Mouse (Mus musculus) ES-CJ7 (cell line): ENCODE measurements around the gene Bmpr2.

ENCODE experiments used
- DNase-seq: peaks from one replicate; pipeline ENCODE4 v3.0.0; 2011; ENCODE audit warnings: low read depth, low spot score

The Bmpr2 gene

DNA sequence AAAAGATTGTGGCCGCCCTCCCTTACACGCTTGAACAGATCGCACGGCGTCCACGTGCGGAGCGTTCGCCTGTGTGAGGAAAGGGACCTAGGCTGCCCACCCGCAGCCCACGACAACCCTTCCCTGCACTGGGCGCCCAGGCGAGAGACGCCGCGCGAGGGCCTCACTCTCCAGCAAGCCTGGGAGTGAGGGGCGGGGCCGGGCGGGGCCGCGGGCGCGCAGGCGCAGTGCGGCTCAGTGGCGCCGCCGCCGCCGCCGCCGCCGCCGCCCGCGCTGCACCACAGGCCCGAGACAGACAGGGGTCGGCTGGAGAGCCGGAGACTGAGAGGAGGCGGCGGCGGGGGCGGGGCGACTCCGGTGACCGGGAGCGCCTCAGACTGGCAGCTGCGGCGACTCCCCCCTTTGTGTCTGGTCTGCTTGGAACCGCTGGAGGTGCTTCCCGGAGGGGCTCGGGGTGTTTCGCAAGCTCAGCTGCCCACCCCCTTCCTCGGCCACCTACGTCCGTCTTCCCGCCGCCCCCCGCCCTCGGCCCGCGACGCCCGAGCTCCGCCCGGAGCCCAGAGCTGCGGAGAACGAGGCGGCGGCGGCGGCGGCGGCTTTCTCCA is at the start of gene Bmpr2:
Gene Bmpr2, plus strand, starts transcription at position 237 of the 605 bp plus-strand sequence.
- peak; percentile 86 for DNase-seq

DNA sequence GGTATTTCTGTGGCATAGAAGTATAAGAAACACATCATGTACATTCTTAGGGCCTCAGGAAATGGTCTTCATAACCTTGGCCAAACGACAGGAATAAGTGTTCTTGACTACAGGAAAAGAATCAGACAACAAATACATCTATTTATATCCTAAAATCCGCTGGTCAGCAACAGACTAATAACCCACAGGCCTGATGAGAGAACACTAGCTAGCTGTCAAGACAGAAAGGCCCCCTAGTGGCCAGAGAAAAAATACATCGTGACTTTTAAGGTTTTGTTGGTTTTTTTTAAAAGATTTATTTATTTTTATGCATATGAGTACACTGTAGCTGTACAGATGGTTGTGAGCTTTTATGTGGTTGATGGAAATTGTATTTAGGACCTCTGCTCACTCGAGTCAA is 43.3 kb upstream of the Bmpr2 start:
- DNase-seq: peak; percentile 68

DNA sequence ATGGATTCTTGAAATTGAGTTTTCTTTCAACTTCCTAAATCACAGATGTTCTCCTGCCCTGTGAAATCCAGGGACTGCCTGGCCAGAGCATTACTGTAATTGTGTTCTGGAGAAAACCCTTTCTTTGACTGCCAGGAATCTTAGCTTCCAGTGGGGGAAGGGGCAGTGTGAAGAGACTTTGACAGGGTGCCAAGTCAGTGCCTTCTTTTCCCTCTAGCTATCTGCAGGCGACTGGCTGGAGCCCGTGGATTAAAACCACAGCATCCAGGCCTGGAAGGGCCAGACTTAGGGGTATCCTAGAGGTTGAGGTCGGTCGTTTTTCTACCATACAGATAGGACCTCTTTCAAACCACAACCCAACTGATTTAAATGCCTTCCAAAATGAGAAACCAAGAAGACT is 37.5 kb upstream of the Bmpr2 start:
- no peak for DNase-seq

DNA sequence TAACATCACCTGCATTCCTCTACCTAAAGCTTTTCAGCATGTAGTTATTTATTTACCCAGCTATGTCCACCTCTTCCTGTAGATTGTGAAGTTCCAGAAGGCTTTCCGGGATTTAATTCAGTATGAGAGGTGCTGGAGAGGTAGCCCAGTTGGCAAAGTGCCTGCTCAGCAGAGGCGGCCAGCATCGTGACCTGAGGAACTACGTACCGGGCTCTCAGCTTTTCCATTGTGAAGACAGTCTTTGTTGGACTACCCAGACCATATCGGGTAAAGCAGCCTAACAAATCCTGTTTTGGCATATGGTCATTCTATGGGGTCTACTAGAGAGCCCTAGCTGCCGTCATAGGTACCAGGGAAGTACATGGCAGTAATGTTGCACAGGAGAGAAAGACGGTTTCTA is 33.1 kb upstream of the Bmpr2 start:
- DNase-seq: no peak

DNA sequence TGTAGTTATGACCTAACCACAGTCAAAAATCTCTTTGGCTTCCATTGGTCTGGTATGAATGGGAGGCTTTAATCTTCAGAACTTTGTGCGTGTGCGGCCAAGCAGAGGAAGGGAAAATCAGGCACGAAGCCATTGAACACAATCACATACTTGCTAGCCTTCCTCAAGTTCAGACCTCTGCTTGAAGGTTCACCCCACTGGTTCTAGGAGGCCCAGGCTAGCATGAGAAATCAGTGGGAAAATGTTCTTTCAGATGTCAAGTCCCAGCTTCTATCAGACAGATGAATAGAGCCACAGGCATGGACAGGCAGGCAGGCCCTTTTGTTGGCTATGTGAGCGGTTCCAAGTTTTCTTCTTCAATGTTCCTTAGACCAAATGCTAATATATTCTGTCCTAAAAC is 32.5 kb upstream of the Bmpr2 start:
- no peak for DNase-seq

DNA sequence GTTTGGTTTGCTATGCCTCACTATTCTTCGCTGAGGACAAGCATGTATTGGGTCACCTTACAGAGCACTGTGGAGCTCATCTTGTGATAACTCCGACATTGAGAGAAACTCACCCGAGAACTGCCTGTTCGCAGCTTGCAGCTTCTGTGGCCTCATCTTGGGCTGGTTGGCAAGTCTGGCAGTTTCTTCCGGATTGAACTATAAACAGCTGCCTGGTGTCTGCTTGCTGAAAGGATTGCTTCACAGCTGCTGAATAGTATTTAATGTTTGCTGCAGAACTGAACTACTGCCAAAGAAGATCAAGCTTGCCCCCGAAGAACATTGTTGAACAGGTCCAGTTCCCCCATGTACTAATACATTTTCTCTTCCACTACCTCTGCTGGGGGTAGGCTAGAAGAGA is 29.1 kb upstream of the Bmpr2 start:
- no peak for DNase-seq

DNA sequence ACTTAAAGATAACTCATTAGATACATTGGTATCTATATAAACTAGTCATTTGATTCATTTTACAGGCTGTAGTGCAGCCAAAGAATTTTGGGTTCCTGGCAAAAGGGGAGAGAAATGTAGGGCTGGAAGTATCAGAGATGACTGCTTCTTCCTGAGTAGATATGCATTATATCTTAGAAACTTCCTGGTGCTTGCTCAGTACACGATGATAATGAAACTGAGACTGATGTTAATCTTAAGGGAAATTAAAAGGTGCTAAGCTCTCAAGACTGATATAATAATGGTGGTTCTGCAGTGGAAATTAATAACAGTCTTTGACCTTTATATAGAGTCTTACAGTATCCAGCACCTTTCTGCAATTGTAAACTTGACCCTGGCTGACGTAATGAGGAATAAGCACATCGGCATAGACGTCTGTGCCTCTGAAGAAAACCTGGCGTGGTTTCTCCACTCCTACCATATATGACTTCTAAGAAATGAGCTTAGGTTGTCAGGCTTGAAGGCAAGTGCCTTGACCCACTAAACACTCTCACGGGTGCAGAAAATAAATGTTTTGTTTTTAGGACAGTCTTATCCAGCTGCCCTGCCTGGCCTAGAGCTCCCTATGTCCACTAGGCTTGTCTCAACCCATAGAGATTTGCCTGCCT is 24.3 kb upstream of the Bmpr2 start:
- no peak for DNase-seq

DNA sequence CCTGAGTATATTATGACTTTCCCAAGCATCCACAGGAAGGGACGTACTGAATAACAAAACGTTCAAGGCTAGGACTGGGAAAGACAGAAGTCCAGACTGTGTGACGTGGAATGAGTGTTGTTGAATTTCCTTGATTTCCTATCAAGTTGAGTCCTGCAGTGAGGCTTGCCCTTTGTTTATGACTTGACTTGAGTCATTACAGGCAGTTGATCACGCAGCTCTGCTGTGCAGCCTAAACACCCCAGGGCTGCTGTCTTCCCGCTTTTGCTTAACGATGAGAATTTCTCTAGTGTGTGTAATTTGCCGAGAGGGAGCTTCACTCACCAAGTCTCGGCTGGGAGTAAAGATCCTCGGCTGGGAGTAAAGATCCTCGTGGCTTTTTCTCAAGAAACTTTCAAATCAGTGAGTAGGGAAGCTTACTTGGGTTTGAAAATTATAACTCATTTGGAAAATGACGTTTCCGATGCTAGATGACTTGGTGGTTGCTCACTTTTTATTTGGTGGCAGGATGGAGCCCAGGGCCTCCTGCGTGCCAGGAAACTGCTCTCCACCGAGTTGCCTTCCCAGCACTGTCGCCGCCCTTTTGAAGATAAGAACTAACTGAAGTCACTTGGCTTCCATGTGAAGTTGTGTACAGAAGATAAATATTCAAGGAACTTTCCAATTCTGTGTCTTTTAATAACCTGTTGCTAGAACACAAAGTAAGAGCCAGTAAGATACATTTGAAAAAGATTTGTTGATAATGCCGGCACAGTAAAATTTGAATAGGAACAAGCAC is 23.4 kb upstream of the Bmpr2 start:
- DNase-seq: no peak

DNA sequence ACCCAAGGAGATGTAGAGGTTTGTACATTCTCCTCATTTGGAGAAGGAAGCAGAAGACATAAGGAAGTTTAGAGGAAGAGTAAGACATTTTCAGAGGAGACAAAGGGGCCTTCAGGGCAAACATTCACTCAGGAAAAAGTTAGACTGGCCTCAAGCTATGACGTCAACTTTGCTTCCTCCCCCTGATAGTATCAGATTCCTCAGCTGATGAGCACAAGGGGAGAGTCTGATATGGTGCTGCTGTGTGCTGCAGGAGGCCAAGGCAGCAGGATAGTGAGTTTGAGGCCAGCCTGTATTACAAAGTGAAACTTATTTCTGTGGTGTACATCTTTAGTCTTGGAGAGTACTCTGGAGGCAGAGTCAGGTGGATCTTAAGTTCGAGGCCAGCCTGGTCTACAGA is 14.2 kb upstream of the Bmpr2 start:
- no peak for DNase-seq

DNA sequence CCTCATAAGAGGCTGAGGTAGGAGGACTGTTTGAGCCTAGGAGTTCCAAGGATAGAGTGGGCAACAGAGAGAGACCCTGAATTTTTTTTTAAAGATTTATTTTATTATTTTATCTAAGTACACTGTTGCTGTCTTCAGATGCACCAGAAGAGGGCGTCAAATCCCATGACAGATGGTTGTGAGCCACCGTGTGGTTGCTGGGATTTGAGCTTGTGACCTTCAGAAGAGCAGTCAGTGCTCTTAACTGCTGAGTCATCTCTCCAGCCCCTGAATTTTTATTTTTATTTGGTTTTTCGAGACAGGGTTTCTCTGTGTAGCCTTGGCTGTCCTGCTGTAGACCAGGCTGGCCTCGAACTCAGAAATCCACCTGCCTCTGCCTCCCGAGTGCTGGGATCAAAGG is 13.5 kb upstream of the Bmpr2 start:
- peak; percentile 92 for DNase-seq

DNA sequence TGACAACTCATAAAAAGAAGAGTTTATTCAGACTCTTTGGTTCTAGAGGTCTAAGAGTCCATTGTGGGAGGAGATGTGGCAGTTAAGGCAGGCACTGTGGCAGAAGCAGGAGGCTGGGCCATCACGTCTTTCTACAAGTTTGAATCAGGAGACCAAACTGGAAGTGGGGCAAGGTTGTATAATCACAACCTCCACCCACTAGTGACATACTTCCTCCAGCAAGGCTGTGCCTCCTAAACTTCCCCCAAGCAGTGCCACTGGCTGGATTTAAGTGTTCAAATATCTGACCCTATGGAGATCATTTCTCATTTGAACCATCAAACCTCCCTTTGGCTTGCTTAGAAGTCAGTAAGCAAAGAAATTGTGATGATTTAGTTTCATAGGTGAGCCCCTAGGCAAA is 7.9 kb upstream of the Bmpr2 start:
- DNase-seq: no peak

DNA sequence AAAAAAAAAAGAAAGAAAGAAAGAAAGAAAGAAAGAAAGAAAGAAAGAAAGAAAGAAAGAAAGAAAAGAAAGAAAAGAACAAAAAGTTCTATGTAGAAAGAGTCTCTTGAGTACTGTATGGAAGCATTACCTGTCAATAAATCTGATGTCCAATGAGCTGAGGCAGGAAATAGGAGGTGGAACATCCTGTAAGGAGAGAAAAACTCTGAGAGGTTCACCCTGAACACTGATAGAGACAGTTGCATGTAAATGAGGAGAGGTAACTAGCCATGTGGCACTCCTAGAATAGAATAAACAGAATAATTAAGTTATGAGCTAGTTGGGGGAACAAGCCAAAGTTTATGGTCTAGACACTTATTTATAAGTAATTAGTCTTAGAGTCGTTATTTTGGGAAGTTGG is 4.9 kb upstream of the Bmpr2 start:
- DNase-seq: no peak

DNA sequence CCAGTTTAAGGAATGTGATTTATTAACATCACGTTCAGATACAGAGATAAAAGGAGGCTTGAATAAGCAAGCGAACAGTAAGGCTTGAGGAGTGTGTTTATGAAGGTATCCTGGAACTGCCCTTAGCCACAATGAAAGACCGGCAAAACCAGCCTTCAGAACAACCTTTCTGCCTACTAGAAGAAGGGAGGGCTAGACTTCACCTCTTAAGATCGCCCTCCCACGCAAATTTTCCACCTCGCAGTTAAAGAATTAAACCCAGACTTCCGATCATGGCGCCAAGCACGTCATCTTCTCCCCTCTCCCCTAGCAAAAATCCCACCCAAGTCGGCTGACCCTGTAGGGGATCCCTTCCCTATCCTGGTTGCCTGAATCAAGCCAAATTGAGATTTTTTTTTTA is 992 bp upstream of the Bmpr2 start:
- peak; percentile 35 for DNase-seq

DNA sequence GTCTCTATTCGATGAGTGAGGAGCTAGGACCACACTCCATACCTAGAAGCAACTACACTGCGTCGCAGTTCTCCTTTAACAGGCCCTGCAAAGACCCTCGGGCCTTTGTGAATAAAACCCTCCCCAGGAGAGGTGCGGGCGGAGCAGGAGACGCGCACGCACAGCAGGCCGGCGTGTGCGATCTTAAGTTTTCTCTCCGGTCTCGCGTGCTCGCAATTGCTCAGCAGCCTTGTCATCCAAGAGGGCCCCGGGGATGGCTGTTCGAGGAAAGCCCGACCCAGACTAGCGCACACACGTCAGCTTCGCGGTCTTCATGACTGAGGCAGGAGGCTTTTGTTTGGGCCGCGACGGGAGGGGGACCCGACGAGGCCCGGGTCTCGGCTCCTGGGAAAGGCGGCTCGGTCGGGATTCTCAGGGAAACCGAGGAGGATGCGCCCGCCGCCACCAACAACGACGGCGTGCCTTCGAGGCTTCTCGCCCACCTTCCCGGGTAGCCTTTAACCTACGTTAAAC is 493 bp upstream of the Bmpr2 start:
- peak; percentile 82 for DNase-seq

DNA sequence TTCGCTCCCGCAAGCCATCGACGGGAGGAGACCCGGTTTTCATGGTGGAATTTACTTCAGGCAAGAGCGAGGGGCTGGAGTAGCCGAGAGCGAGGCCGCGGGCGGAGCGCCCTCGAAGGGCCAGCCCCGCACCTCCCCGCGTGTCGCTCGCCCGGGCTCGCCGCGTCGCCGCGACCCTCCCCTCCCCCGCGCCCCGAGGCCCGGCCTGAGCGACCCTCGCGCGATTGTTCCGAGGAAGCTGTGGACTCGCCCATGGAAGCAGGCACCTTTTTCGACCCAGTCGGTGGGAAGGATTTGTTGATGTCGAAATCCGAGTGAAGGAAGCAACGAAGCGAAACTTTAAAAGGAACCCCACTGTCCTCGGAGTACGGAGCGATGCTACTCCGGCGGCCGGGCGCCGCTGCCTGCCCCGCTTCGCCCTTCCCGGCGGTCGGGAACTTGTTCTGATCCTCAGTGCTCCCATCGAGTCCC is 616 bp downstream of the Bmpr2 start:
- DNase-seq: peak; percentile 49

DNA sequence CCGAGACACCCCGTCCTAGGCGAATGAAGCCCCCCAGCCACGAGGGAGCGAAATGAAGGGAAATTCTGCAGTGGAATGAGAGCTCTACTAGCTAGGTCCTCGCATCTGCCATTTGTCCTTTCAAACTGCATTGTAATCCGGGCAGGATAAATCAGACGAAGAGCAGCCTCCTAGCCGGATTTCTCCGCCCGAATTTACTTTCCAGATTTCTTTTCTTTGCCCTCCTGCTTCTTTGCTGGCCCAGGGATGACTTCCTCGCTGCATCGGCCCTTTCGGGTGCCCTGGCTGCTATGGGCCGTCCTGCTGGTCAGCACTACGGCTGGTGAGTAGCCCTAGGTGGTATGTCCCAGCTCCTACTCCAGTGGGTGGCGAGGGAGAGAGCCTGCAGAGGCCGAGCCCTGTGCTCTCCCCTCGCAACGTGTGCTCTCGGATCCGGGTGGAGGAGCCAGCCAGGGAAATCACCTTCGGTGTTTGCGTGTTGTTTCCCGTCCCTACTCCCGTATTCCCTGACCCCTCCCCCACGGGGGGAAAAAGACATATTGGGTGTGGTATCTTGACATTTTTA is 1.3 kb downstream of the Bmpr2 start:
- DNase-seq: peak; percentile 53

DNA sequence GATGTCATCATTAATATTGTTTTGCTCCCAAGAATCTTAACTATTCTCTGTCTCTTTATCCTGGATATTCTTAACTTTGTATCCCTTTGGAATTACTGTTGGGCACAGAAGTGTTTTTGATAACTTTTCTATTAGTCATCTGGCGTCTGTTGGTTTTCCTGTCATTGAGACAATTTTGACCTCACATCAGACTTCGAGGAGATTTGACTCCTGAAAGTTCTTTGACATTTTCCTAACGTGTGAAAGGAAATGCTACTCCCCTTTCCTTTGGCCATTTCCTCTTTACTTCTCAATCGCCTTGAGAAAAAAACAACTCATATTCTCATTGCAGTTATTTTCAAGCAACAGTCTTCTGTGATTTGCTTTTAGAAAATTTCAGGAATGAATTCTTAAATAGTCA is 2.1 kb downstream of the Bmpr2 start:
- no peak for DNase-seq

DNA sequence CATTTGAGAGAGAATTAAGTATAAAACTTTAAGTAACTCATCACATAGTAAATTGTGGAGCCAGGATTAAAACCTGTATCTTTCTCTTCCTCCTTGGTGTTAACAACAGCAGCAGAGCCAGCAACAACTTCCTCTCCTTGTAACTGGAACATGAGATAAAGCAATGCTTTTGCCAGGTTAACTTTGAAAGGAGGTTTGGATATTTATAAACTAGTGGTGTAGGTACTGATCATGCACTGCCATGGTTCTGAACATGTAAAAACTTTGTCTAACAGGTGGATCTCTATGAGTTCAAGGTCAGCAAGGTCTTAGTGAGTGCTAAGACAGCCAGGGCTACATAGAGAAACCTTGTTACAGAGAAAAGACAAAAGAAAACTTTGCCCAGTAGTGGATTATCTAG is 3.4 kb downstream of the Bmpr2 start:
- no peak for DNase-seq

DNA sequence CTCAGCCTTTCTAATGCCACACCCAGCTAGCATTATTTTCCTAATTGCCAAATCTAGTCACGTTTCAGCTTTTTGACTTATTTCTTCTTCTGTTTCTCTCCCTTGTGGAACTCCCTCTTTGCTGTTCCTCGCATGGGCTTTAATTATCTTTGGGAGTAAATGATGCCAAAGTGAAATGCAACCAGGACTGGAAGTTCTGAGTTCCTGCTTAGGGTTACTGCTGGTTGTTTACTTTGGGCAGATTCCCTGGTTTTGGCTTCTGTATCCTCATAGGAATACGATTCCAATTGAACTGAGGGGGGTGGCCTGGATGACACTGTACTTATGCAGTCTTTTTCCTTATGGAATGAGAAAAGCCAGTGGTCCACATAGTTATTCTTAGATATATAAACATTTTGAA is 8.7 kb downstream of the Bmpr2 start:
- DNase-seq: no peak

DNA sequence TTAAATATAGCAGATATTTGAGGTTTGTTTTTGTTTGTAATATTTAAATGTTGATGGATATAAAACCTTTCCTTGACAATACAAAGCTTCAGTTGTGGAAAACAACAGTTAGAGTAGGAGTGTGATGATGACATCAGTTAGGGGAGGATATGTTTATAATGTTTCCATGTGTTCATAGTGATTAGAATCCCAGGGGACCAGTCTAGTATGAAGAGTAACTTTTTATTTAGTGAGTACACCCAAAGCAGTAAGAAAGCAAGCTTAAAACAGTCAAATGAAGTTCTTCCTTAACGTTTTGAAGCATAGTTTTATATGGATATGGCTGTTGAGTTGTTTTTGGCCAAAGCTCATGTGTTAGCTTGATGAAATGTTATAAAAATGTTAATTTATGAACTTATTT is 17.9 kb downstream of the Bmpr2 start:
- DNase-seq: no peak

DNA sequence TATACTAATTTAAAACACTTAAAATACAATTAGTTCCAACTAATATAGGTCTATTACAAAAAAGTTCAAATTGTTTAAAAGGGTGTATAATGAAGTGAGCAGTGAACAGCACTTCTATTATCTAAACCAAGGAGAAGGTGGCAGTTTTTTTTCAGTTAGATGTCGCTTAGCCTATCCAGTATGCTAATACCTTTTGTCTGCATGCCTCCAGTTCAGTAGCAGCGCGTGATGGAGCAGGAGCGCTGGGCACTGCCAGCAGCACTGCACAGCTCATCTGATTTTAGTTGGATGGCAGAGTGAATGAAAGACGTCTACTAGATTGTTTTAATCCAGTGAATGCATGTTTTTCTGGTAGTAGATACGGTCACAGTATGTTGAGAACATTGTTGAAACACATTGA is 25.8 kb downstream of the Bmpr2 start:
- no peak for DNase-seq

DNA sequence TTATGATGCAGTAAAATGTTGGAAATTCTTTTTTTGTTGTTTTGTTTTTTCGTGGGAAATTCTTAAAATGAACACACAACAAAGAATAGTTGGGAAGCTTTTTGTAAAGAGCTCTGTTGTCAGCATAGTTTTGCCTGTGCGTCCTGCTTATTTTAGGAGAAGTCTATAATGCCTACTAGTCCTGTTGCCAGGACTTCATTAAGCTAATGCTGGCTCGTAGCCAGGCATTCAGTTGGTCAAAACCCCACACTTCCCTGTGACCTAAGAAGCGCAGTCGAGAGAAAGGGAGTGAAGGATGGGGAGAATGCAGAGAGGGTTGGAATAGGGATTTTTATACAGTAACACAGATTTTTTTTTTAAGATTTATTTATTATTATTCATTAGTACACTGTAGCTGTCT is 26.5 kb downstream of the Bmpr2 start:
- DNase-seq: no peak
